Mouse (Mus musculus) ES-E14 (cell line): ENCODE measurements around the gene Prn.

Experiments
- ZC3H11A ChIP-seq: IDR thresholded peaks from 2 replicates; pipeline ENCODE4 v1.6.1; 2012; ENCODE audit warnings: low read depth, mild to moderate bottlenecking, inconsistent platforms, low read length, borderline replicate concordance
- ZNF384 ChIP-seq: IDR thresholded peaks from 2 replicates; pipeline ENCODE4 v1.6.1; 2012; ENCODE audit warnings: low read depth, low read length, inconsistent platforms

GRCm38 (mm10) chr2:132001696-132002334 is 92.1 kb downstream of the Prn start:
- TF ChIP-seq ZNF384 (no peak), ZC3H11A (no peak)
